Comparison of ENCODE assay signal across 24 mouse cellular contexts in genomic region chr17:17636147-17636546, GRCm38 (mm10). TPM values are rescaled to one million over a fixed set of nuclear protein-coding genes. Genes with fewer than 3 reads are reported as not detected.
DNase-seq lines count a peak whose midpoint lies in the region; ATAC-seq lines count a peak whose summit lies in the region.
"Had no signal": no experiment of that assay in that cellular context is flagged by ENCODE, and none has a peak within 500 bp of the region (broad histone marks: within the 10 kb centered on the region; RNA-seq: fewer than 3 reads in every experiment).

No protein-coding gene starts in this region.

- WGBS in kidney, embryonic 15.5 days: 12% methylated on average over 3 of the region's 3 CpGs

- H3K27ac ChIP-seq in kidney, embryonic 15.5 days: peak overlapping the region; percentile 45
- H3K27ac ChIP-seq: embryonic facial prominence, embryonic 10.5 days; forebrain, embryonic 13.5 days; gastrocnemius, adult 2 months; heart, adult 2 months; heart, embryonic 15.5 days; hindbrain, embryonic 13.5 days; hindbrain, postnatal 0 days had no signal

- no peak overlapping the region for H3K4me3 ChIP-seq in kidney, embryonic 15.5 days (replicated peaks)
- H3K4me3 ChIP-seq: embryonic facial prominence, embryonic 10.5 days; forebrain, embryonic 13.5 days; gastrocnemius, adult 2 months; heart, adult 2 months; heart, embryonic 15.5 days; hindbrain, embryonic 13.5 days had no signal

- DNase-seq in kidney, postnatal 4 days: no peak
- DNase-seq in CD4-positive helper T cell, adult 2 months (ENCODE audit: low read depth, low spot score): peak; percentile 62
- DNase-seq in T-cell, adult 2 months (ENCODE audit: low spot score): peak; percentile 68
- peak; percentile 13 for DNase-seq in splenic B cell, adult 2 months (ENCODE audit: low read depth, low spot score)
- no peak for DNase-seq in frontal cortex, postnatal 10 days (ENCODE audit: low spot score in 2 of 2)
- no peak for DNase-seq in adrenal gland, adult (ENCODE audit: inconsistent age in 2 of 2, low spot score in 1 of 2)
- DNase-seq: adrenal gland, adult 8-10 months; adrenal gland, postnatal 36 days; cerebellum, adult 2 months; cerebellum, postnatal 10 days; forebrain, postnatal 0 days; gastrocnemius, adult 2 months; gastrocnemius, postnatal 36 days; heart, adult 2 months; heart, postnatal 14 days had no signal

- H3K27me3 ChIP-seq in kidney, embryonic 15.5 days: no peaks in the 10 kb centered on the region
- no peaks in the 10 kb centered on the region for H3K27me3 ChIP-seq in splenic B cell, adult 2 months (ENCODE audit: control insufficient read depth, insufficient read depth, low read length, poor library complexity, severe bottlenecking)
- H3K27me3 ChIP-seq: forebrain, embryonic 13.5 days; heart, embryonic 15.5 days; hindbrain, embryonic 13.5 days had no signal

- 0 out of 2 replicates have a peak, but pooled peaks cover 8% of the 10 kb centered on the region for H3K4me1 ChIP-seq in kidney, embryonic 15.5 days
- H3K4me1 ChIP-seq: forebrain, embryonic 13.5 days; heart, embryonic 15.5 days; hindbrain, embryonic 13.5 days had no signal

- no peak for ATAC-seq in kidney, embryonic 15.5 days (replicated peaks; ENCODE audit: low FRiP score)
- ATAC-seq in megakaryocyte, adult 5-6 weeks (ENCODE audit: poor library complexity, severe bottlenecking): no peak
- ATAC-seq: forebrain, embryonic 13.5 days; forebrain, postnatal 0 days; hindbrain, postnatal 0 days had no signal

- H3K9ac ChIP-seq in kidney, embryonic 15.5 days: no peak overlapping the region
- H3K9ac ChIP-seq: forebrain, embryonic 13.5 days; forebrain, postnatal 0 days; heart, embryonic 15.5 days; hindbrain, embryonic 13.5 days had no signal

- H3K36me3 ChIP-seq in kidney, embryonic 15.5 days: no peaks in the 10 kb centered on the region
- H3K36me3 ChIP-seq in splenic B cell, adult 2 months (ENCODE audit: control insufficient read depth, insufficient read depth, low read length, poor library complexity, severe bottlenecking): no peaks in the 10 kb centered on the region
- H3K36me3 ChIP-seq: embryonic facial prominence, embryonic 10.5 days; G1E; heart, embryonic 15.5 days; hindbrain, embryonic 13.5 days had no signal

- no peaks in the 10 kb centered on the region for H3K9me3 ChIP-seq in kidney, embryonic 15.5 days (replicated peaks)
- H3K9me3 ChIP-seq: embryonic facial prominence, embryonic 10.5 days; forebrain, embryonic 13.5 days; G1E; heart, embryonic 15.5 days; hindbrain, embryonic 13.5 days had no signal

- H3K4me2 ChIP-seq in kidney, embryonic 15.5 days: no peak overlapping the region
- H3K4me2 ChIP-seq: forebrain, embryonic 13.5 days; heart, embryonic 11.5 days; heart, embryonic 15.5 days; hindbrain, embryonic 13.5 days had no signal

RNA-seq across cellular contexts. Expression of gene Lnpep, which starts 11.3 kb away (rescaled TPM):
- 9.1 and 9.3 TPM in 2 replicates for polyA plus RNA-seq in kidney, embryonic 15.5 days (2015; fragmentation: Nextera tagmentation; extraction: Ambion mirVana)
- total RNA-seq in megakaryocyte, adult 5-6 weeks (2015): 89.2 and 89.9 TPM in 2 replicates
- 57.6 and 72.7 TPM in 2 replicates for total RNA-seq in megakaryocyte, adult 5-6 weeks (2017)

Comparison
In these comparisons a context has a peak if more than half of its experiments do, and no peak if none do; other contexts are left out.
1. DNase-seq: peak in CD4-positive helper T cell, adult 2 months (single experiment), T-cell, adult 2 months (single experiment) and splenic B cell, adult 2 months (single experiment); none in kidney, postnatal 4 days (0 of 2), frontal cortex, postnatal 10 days (0 of 2) and adrenal gland, adult (0 of 2).